Mouse (Mus musculus) thymus, adult 2 months (tissue): Measurements from ENCODE around the gene Cacng3.

ENCODE experiments used
- CTCF ChIP-seq: fragments of 200-500 bp; IDR thresholded peaks from 2 replicates; pipeline ENCODE4 v1.5.1; 2012; ENCODE audit warnings: mild to moderate bottlenecking, control low read depth, low read length, moderate library complexity, borderline replicate concordance; ENCODE audit not compliant: control insufficient read depth, poor library complexity, insufficient read depth; ENCODE audit errors: extremely low read depth
- POLR2A ChIP-seq: fragments of 200-500 bp; IDR thresholded peaks from 2 replicates; pipeline ENCODE4 v1.6.1; 2012; ENCODE audit warnings: mild to moderate bottlenecking, low read length, control low read depth, moderate library complexity; ENCODE audit not compliant: control insufficient read depth, poor library complexity, insufficient read depth; ENCODE audit errors: extremely low read depth

DNA sequence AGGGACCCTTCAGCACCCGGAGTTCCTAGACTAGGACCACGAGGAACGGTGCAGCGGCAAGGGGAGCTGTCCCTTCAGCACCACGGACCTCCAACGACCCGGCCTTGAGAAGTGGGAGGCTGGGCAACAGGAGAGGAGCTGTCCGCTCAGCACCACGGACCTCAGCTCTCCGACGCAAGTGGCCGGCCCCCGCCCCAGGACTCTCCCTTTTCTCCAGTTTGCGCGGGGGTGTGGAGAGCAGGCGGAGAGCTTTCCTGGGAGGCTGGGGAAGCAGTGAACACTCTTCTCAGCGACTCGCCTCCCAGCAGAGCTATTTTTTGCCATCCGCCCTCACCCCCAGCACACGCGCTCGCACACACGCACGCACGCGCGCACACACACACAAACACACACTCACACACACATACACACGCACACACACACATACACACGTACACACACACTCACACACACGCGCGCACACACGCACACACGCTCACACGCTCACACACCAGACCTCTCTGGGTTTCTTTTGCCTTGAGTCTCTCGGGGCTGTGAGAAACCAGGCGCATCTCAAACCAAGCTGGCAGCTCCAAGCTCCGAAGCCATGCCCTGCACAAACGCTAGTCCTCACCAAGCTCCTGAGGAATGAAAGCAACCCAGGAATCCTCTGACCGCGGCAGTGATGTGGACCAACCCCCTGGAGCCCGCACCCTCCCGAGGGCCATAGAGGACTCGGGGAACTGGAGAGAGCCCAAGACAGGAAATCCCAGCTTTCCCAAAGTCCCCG is 765 bp downstream of the Cacng3 start:
- 0 out of 2 replicates have a peak, but pooled peaks have one; percentile 29 for TF ChIP-seq POLR2A
- no peak for TF ChIP-seq CTCF
